Mouse (Mus musculus) heart, embryonic 14.5 days (tissue): ENCODE results near the gene Cep57. TPM values are rescaled to one million over a fixed set of nuclear protein-coding genes. Genes with fewer than 3 reads are reported as not detected.
"Not testable (repeated sequence)": the region's sequence is repeated elsewhere in the genome, so short reads cannot be mapped to it uniquely, and the experiment has no call there.

Experiments
- ATAC-seq: fragments of 200-750 bp; cut with Nextera tagmentation; 2 replicates; pipeline ENCODE4 v1.8.0; 2017; ENCODE audit warnings: low read depth, moderate TSS enrichment; ENCODE audit not compliant: insufficient number of reproducible peaks, insufficient read depth, low FRiP score
- H3K27ac ChIP-seq, 2 experiments: fragments of 200-500 bp in 1 of 2; fragments of 300-500 bp in 1 of 2; sonication (generic) in 1 of 2; replicated peaks in 1 of 2; 2 replicates each; pipeline ENCODE4 v1.5.1; 2012 to 2014; ENCODE audit warnings: low read depth in 2 of 2, low read length in 2 of 2, control low read depth in 1 of 2, mild to moderate bottlenecking in 1 of 2, mixed read lengths in 1 of 2; ENCODE audit not compliant: control insufficient read depth in 1 of 2, insufficient read depth in 1 of 2
- H3K27me3 ChIP-seq: fragments of 300-500 bp; sonication (generic); 2 replicates; pipeline ENCODE4 v1.6.1; 2014; ENCODE audit warnings: mild to moderate bottlenecking, low read length, control low read depth; ENCODE audit not compliant: control insufficient read depth, insufficient read depth
- H3K36me3 ChIP-seq: fragments of 300-500 bp; sonication (generic); 2 replicates; pipeline ENCODE4 v1.6.1; 2014; ENCODE audit warnings: mild to moderate bottlenecking, control low read depth, low read length, mixed read lengths; ENCODE audit not compliant: control insufficient read depth, insufficient read depth
- H3K4me1 ChIP-seq, 2 experiments: fragments of 200-500 bp in 1 of 2; fragments of 300-500 bp in 1 of 2; sonication (generic) in 1 of 2; 2 replicates each; pipeline ENCODE4 v1.6.1; 2012 to 2014; ENCODE audit warnings: low read length in 2 of 2, control low read depth in 1 of 2, mixed read lengths in 1 of 2; ENCODE audit not compliant: control insufficient read depth in 2 of 2, insufficient read depth in 2 of 2
- H3K4me2 ChIP-seq: fragments of 300-500 bp; sonication (generic); 2 replicates; pipeline ENCODE4 v1.6.1; 2014; ENCODE audit warnings: mild to moderate bottlenecking, low read length
- H3K4me3 ChIP-seq, 2 experiments: fragments of 200-500 bp in 1 of 2; fragments of 300-500 bp in 1 of 2; sonication (generic) in 1 of 2; 2 replicates each; pipeline ENCODE4 v1.5.1; 2012 to 2014; ENCODE audit warnings: low read length in 2 of 2, mild to moderate bottlenecking in 2 of 2, control low read depth in 1 of 2, low read depth in 1 of 2, moderate library complexity in 1 of 2; ENCODE audit not compliant: control insufficient read depth in 1 of 2, insufficient read depth in 1 of 2
- H3K9ac ChIP-seq: fragments of 300-500 bp; sonication (generic); 2 replicates; pipeline ENCODE4 v1.6.1; 2014; ENCODE audit warnings: mild to moderate bottlenecking, low read length
- H3K9me3 ChIP-seq: fragments of 300-500 bp; sonication (generic); 2 replicates; pipeline ENCODE4 v1.6.1; 2016; ENCODE audit warnings: low read length, control low read depth; ENCODE audit not compliant: control insufficient read depth
- WGBS: fragments of 180-500 bp; shearing (Covaris S2); extraction: QIAGEN DNeasy Blood & Tissue Kit; methylation state at CpG from one replicate; pipeline ENCODE4 v1.1.7; 2014; 5-methylcytosine and 5-hydroxymethylcytosine counted together
- polyA plus RNA-seq: library from polyadenylated mRNA; unstranded; fragments of >200 nt; fragmentation: Nextera tagmentation; extraction: Ambion mirVana; gene quantifications from 2 replicates; pipeline ENCODE4 v1.2.1, GENCODE M21; 2014

Cep57 gene
- polyA plus RNA-seq, 1 experiment from 2014 or later = 42.0 TPM

- Histone ChIP-seq H3K4me1 (peaks cover 0 to 4% of the 10 kb centered on the region in 2 experiments; a peak in 1 of 4 replicates), H3K9ac (no peak overlapping the region), H3K4me2 (no peak overlapping the region), H3K36me3 (peaks cover 79% of the 10 kb centered on the region), H3K9me3 (no peaks in the 10 kb centered on the region), H3K27me3 (no peaks in the 10 kb centered on the region), H3K4me3 (no peak overlapping the region), H3K27ac (no peak overlapping the region)
- no peak for ATAC-seq
- 71% methylated on average over 1 of the region's 1 CpGs for WGBS
Measured at GRCm38 (mm10) chr9:13794302-13794701, 32.6 kb downstream of the Cep57 start.

- not testable (repeated sequence) for H3K4me2 ChIP-seq
Measured at GRCm38 (mm10) chr9:13790864-13791263, 36.0 kb downstream of the Cep57 start.

GRCm38 (mm10) chr9:13781985-13782384 is 44.9 kb downstream of the Cep57 start:
- ATAC-seq = no peak
- Histone ChIP-seq H3K4me1 (peaks cover 0 to 4% of the 10 kb centered on the region in 2 experiments; a peak in 1 of 4 replicates), H3K9me3 (no peaks in the 10 kb centered on the region), H3K36me3 (peaks cover 33% of the 10 kb centered on the region), H3K27ac (no peak overlapping the region), H3K4me2 (no peak overlapping the region), H3K4me3 (no peak overlapping the region), H3K9ac (no peak overlapping the region), H3K27me3 (no peaks in the 10 kb centered on the region)
- 91% methylated on average over 1 of the region's 1 CpGs for WGBS

More at GRCm38 (mm10) chr9:13790864-13791263, 36.0 kb downstream of the Cep57 start:
- H3K27me3 ChIP-seq, H3K9me3 ChIP-seq, ATAC-seq, H3K4me3 ChIP-seq, H3K4me1 ChIP-seq, H3K27ac ChIP-seq, H3K9ac ChIP-seq: not testable (repeated sequence)
- peaks cover 80% of the 10 kb centered on the region for H3K36me3 ChIP-seq
- WGBS = 96% methylated on average over 7 of the region's 8 CpGs

- Histone ChIP-seq H3K27me3 (no peaks in the 10 kb centered on the region), H3K27ac (no peak overlapping the region), H3K4me2 (no peak overlapping the region), H3K9me3 (no peaks in the 10 kb centered on the region), H3K4me1 (peaks cover 6 to 20% of the 10 kb centered on the region in 2 experiments; a peak in 3 of 4 replicates), H3K36me3 (no peaks in the 10 kb centered on the region), H3K4me3 (no peak overlapping the region), H3K9ac (no peak overlapping the region)
- 81% methylated on average over 1 of the region's 1 CpGs for WGBS
- no peak for ATAC-seq
Measured at GRCm38 (mm10) chr9:13774732-13775131, 52.2 kb downstream of the Cep57 start.

- H3K36me3 ChIP-seq = peaks cover 7% of the 10 kb centered on the region; the same call in 1 of the 2 replicates
- H3K9me3 ChIP-seq = no peaks in the 10 kb centered on the region
- H3K27ac ChIP-seq = no peak overlapping the region
- no peak overlapping the region for H3K4me2 ChIP-seq
- H3K9ac ChIP-seq = no peak overlapping the region
- peaks cover 0 to 3% of the 10 kb centered on the region in 2 experiments; a peak in 1 of 4 replicates for H3K4me1 ChIP-seq
- WGBS = 84% methylated on average over 7 of the region's 7 CpGs
- no peaks in the 10 kb centered on the region for H3K27me3 ChIP-seq
- H3K4me3 ChIP-seq = no peak overlapping the region
- ATAC-seq = no peak
Measured at GRCm38 (mm10) chr9:13766570-13766969, 60.3 kb downstream of the Cep57 start.

GRCm38 (mm10) chr9:13765624-13766023 is 61.3 kb downstream of the Cep57 start:
- no peak for ATAC-seq
- Histone ChIP-seq H3K4me3 (no peak overlapping the region), H3K9ac (no peak overlapping the region), H3K36me3 (peaks cover 11% of the 10 kb centered on the region; the same call in 1 of the 2 replicates), H3K9me3 (no peaks in the 10 kb centered on the region), H3K27ac (no peak overlapping the region), H3K4me1 (peaks cover 0 to 3% of the 10 kb centered on the region in 2 experiments; a peak in 1 of 4 replicates), H3K4me2 (no peak overlapping the region), H3K27me3 (no peaks in the 10 kb centered on the region)
- 82% methylated on average over 2 of the region's 2 CpGs for WGBS

GRCm38 (mm10) chr9:13760430-13760829 is 66.5 kb downstream of the Cep57 start:
- Histone ChIP-seq H3K4me3 (no peak overlapping the region), H3K27ac (no peak overlapping the region), H3K9me3 (peaks cover 6% of the 10 kb centered on the region; the same call in 1 of the 2 replicates), H3K9ac (no peak overlapping the region), H3K4me1 (0 out of 4 replicates have a peak, but pooled peaks cover 0 to 3% of the 10 kb centered on the region in 2 experiments), H3K4me2 (no peak overlapping the region), H3K36me3 (peaks cover 11% of the 10 kb centered on the region; the same call in 1 of the 2 replicates), H3K27me3 (no peaks in the 10 kb centered on the region)
- no peak for ATAC-seq
- 81% methylated on average over 3 of the region's 3 CpGs for WGBS
